Mouse (Mus musculus) kidney, postnatal 25 days (tissue): ENCODE results near the gene Cd72.

Experiments
- DNase-seq, 2 experiments: peaks; one replicate each; pipeline ENCODE4 v3.0.0; 2021; ENCODE audit warnings: mixed read lengths in 2 of 2

Gene Cd72

GRCm38 (mm10) chr4:43425648-43426380 is 28.6 kb downstream of the Cd72 start:
- no peak for DNase-seq

- DNase-seq: peak in 1 of 2 experiments; percentile 46
Measured at GRCm38 (mm10) chr4:43425197-43425596, 29.2 kb downstream of the Cd72 start.

DNA sequence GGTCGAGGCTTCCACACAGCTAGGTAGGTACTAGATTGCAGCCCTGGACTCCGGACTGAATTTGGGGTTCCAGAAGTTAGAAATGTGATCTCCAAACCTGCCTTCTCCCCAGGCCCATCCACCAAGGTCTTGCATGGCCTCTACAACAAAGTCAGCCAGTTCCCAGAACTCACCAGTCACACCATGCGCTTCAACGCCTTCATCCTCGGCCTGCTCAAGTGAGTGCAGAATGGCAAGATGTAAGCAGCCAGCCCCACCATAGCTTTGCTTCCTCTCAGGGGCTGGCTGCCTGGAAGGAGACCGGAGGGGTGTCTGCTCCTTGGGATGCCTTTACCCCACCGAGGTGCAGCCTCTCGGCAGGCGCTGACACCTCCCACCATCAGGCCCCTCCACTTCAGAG is 30.4 kb downstream of the Cd72 start:
- no peak for DNase-seq

DNA sequence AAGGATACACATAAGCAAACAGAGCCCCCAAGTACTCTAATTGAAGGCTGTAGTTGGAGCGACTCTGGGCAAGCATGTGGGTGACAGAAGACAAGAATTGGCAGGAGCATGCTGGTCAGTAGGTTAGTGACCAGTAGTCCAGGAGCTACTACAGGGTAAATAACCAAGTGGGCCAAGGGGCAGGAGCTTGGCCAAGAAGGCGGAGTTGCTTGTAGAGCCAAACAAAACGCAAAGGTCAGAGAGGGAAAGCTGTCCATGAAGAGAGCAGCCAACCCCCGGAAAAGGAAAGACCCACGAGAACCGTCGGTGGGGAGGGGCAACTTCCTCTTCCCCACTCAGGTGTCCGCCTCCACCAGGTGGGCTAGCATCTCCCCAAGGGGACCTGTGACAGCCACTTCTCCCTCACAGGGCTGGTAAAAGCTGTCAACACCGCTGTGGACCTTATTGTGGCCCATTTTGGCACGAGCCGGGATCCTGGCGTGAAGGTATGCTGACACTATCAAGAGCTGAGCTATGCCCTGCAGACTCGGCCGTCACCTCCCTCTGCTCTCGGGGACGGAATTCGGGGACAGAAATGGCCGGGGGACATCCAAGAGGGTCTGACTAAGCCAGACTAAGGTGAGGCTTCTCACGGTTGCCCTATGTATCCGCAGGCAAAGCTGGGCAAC is 31.0 kb downstream of the Cd72 start:
- peak; percentile 79 to 90 for DNase-seq

GRCm38 (mm10) chr4:43421632-43422240 is 32.7 kb downstream of the Cd72 start:
- DNase-seq: no peak

DNA sequence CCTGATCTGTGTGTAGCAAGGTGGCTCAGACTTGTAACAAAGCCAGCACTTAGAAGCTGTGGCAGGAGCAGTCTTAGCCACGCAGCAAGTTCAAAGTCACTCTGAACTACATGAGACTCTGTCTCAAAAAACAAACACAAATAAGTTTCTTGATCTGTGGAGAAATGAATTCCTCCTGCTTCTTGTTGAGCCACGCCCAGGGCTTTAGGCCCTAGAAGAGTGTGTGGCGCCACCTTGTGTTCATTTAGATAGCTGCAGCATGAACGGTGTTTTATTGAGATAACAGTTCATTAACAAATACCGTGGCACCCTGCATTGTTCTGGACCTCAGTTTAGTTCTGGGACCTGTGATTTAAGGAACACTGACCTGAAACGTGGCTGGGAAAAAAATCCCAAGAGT is 34.1 kb downstream of the Cd72 start:
- DNase-seq: peak; percentile 85 to 92

- DNase-seq: no peak
Measured at GRCm38 (mm10) chr4:43419801-43420281, 34.6 kb downstream of the Cd72 start.

DNA sequence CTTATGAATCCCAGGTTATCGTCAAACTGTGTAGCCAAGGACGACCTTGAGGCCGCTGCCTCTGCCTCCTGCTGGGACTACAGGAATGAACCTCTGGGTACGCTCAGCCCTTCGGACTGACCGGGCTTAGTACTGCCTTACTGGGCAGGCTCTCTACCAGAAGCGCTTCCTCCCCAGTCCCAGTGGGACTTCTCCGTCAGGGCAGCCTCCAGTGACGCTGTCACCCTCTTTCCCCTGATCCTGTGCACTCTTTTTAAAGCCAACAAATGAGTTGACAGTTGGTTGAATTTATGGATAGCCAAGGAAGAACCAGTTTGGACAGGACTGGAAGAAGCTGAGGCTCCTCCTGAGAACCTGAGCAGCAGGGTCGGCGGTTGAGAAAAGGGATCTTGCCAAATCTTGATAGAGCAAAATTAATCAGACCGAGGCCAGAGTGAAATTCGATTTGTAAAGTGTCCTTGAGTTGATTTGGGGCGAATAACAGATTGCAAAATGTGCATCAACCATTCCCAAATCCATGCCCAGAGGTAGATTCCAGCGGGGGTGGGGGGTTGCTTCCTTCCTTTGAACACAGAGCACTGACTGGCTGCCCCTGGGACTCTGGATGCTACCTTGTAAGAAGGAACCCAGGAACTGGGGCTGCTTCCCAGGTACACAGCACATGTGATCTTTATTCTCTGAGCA is 35.3 kb downstream of the Cd72 start:
- DNase-seq: peak; percentile 72 to 89

DNA sequence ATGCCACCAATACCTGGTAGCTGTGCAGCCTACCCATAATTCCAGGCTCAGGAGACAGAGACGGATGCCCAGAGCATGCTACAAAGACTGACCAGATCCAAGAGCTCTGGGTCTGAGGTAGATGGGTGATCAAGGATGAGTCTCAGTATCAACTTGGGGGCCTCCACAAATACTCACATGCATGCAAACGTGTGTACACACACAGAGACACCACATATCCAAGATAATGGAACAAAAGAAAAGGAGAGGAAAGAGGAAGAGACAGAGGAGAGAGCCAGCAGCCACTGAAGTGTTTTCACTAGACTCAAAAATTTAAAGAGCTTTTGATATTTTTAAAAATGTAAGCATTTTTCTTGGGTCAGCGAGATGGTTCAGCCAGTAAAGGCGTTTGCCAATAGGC is 36.0 kb downstream of the Cd72 start:
- no peak for DNase-seq

DNA sequence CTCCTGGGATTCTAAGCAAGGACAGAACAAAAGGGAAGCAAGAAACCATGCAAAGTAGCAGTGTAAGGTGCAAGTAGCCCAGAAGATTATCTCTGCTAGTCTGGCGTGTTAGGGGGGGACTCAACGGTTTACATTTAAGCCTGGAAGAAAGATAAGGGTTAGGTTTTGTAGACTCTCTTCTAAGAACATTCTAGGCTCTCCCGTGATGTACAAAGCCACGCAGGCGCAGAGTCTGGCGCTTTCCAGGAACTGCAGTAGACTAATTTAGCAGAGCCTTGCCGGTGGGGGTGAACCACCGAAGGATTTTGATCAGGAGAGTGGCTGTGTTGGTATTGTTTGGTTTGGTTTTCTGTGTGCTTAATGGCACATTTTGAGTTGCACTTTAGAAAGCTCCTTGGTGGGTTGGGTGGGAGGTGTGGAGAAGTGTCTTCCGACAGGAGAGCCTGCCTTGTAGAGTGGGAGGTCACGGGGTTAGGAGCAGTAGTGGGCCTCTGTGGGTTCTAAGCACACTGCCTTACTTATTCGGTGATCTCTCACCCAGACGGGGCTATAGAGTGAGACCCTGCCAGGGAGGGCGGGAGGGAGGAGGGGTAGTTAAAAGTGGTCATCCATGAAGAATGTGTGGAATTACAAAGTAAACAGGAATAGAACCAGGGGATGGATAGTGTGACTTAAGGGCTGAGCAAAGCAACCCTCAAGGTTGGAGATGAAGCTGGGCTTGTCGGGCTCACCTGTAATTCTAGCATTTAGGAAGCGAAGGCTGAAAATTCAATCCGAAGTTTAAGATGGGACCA is 37.0 kb downstream of the Cd72 start:
- no peak for DNase-seq

DNA sequence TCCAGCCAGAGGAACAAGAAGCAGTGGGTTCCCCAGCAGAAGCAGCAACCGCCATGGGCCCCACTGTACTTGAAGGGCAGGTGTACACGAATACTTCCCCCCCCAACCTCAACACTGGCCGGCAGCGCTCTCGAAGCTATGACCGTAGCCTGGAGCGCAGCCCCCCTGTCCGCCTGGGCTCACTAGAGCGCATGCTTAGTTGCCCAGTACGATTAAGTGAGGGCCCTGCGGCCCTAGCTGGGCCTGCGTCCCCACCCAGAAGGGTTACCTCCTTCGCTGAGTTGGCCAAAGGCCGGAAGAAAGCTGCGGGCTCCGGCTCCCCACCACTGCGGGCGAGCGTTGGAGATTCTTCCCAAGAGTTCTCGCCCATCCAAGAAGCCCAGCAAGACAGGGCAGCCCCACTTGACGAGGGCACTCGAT is 38.3 kb downstream of the Cd72 start:
- DNase-seq: peak in 1 of 2 experiments; percentile 41

DNA sequence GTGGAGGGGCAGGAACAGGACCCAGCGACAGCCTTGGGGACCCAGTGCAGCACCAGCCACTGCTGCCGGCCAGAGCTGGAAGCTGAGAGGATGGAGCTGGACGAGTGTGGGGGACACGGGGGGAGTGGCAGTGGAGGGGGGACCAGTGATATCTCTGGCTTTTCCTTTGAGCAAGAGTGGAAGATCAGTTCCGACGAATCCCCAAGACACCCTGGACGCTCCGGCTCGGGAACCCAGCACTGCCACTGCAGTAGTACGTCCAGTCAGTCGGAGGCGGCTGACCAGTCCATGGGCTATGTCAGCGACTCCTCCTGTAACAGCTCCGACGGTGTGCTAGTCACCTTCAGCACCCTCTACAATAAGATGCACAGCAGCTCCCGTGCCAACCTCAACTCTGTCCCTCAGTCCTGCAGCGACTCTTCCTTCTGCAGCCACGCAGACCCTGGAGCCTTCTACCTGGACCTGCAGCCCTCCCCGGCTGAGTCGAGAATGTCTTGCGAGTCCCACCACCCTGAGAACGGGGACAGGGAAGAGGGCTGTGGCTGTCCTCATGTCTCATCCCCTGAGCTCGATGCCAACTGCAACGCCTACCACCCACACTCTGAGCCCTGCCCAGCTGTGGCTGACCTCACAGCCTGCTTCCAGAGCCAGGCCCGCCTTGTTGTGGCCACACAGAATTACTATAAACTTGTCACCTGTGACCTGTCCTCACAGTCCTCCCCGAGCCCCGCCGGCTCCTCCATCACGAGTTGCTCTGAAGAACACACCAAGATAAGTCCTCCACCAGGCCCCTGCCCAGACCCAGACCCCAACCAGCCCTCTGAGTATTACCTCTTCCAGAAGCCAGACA is 39.0 kb downstream of the Cd72 start:
- peak in 1 of 2 experiments; percentile 43 for DNase-seq

DNA sequence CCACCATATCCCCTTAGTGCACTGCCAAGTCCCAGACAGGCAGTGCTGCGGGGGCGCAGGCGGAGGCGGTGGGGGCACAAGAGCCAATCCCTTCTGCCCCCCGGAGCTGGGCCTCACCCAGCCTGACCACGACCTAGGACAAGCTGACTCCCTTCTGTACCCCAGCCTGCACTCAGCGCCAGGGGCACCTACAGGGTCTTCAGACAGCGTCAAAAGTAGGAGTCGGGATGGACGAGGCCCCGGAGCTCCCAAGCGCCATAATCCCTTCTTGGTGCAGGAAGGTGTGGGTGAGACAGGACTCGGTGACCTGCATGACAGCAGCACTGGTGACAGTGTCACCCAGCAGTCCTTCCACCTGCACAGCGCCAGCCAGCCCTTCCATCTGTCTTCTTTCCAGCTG is 39.7 kb downstream of the Cd72 start:
- peak in 1 of 2 experiments; percentile 32 for DNase-seq

GRCm38 (mm10) chr4:43407071-43407920 is 47.1 kb downstream of the Cd72 start:
- peak in 1 of 2 experiments; percentile 29 for DNase-seq

- DNase-seq: peak; percentile 84 to 94
Measured at GRCm38 (mm10) chr4:43406162-43406971, 48.1 kb downstream of the Cd72 start.

DNA sequence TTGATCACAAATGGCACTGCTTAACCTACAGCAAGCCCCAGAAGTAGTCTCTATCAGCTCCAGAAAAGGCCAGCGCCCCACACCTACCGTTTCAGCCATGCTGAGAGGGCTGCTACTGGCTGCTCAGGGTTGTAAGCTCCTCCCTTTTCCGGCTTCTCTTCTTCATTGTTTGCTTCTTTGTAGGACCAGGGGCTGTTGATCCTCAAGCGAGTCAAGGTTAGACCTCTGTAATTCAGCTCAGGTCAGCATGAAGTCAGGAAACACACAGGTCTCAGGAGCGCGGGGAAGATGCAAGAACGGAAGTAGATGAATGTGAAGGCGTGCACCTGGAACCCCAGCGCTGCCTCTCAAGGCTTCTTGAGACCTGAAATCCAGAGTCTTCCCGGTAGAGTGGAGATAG is 49.7 kb downstream of the Cd72 start:
- DNase-seq: peak in 1 of 2 experiments; percentile 31

DNA sequence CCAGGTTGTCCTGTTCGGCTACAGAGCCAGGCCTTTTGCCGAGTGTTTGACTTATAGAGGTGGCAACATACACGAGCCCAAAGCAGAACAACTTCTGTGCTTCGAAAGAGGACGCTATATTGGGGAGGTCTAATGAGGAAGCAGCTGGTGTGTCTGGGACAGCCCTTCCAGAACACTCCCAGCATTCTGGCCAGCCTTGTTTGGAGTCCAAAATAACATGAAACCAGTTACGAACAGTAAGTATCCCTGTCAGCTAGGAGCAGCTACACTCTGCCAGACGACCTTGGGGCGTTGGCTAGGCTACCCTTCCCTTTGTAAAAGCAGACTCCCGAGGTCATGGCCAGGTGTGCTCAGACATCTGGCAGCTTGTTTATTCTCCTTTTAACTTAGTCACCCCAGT is 52.2 kb downstream of the Cd72 start:
- peak in 1 of 2 experiments; percentile 50 for DNase-seq

GRCm38 (mm10) chr4:43401486-43401885 is 52.9 kb downstream of the Cd72 start:
- DNase-seq: no peak

DNA sequence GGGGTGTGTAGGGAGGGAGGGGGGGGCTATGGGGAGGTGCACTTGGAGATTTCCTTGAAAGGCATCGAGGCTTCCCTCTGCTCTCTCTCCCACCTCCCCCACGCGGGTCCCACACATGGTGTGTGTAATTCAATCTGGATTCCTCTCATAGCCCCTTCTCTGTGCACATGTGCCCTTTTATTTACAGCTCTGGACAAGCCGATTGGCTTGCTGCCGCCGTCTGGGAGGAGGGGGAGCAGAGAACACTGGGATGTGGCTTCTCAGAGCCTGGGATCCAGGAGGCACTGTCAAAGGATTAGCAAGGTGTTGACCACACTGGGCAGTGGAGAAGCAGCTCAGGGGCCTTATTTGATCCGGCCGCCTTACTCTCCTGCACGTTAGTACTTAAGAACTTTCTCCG is 53.5 kb downstream of the Cd72 start:
- peak in 1 of 2 experiments; percentile 54 for DNase-seq
